Mouse (Mus musculus) liver, adult 2 months (tissue): Measurements from ENCODE around the gene Sgms2.

ENCODE experiments used
- CTCF ChIP-seq: fragments of 200-500 bp; IDR thresholded peaks from 2 replicates; pipeline ENCODE4 v1.5.1; 2011; ENCODE audit warnings: low read depth, low read length, control low read depth
- POLR2A ChIP-seq: fragments of 200-500 bp; IDR thresholded peaks from 2 replicates; pipeline ENCODE4 v1.6.1; 2011; ENCODE audit warnings: low read length, control low read depth; ENCODE audit not compliant: insufficient read depth; ENCODE audit errors: extremely low read depth

DNA sequence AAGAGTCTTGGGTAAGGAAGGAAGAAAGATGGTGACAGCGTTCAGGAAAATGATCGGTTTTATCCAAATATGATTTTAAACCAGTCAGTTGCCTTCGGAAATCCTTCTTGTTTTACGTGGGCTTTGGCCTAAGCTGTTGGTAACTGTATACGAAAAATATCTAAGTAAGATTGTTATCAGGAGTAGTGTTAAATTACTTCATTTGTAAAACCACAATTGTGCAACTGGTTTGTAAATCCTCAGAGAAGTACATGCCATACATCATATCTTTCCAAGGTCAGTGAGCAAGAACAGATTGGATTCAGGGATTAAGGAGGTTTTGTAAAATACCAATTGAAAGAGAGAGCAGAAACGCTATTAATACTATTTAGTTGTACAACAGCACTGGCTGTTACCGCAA lies 185.0 kb downstream of the Sgms2 start:
- TF ChIP-seq CTCF (no peak), POLR2A (no peak)
